Mouse (Mus musculus) heart, adult 10 weeks (tissue): Measurements from ENCODE around the gene 1700067K01Rik. TPM values are rescaled to one million over a fixed set of nuclear protein-coding genes. Genes with fewer than 3 reads are reported as not detected.

Source experiments
- polyA plus RNA-seq: library from polyadenylated mRNA; stranded (reverse); fragments of 350-450 nt; fragmentation: Illumina TruSeq; extraction: RNeasy Lipid Tissue Mini Kit (QIAGEN cat#74804); gene quantifications from one replicate; pipeline ENCODE4 v1.2.3, GENCODE M21; 2014; ENCODE audit warnings: low read depth, low replicate concordance

Gene 1700067K01Rik
- polyA plus RNA-seq = not detected

GRCm38 (mm10) chr8:84001281-84002000, at the start of gene 1700067K01Rik:
Gene 1700067K01Rik, plus strand, starts transcription at chr8:84001502.

GRCm38 (mm10) chr8:83955106-83955957, 46.0 kb upstream of the 1700067K01Rik start, which contains the start of the genes Gm10644 and Asf1b:
Gene Gm10644, minus strand, starts transcription at chr8:83955205.
Gene Asf1b, plus strand, starts transcription at chr8:83955507.

GRCm38 (mm10) chr8:83972150-83973120, 28.9 kb upstream of the 1700067K01Rik start, which contains the start of gene Prkaca:
Gene Prkaca, plus strand, starts transcription at chr8:83972993.

GRCm38 (mm10) chr8:83997511-83998141, 3.7 kb upstream of the 1700067K01Rik start, which contains the start of gene Samd1:
Gene Samd1, plus strand, starts transcription at chr8:83997672.

GRCm38 (mm10) chr8:84011705-84012498, 10.6 kb downstream of the 1700067K01Rik start, which contains the start of gene 2210011C24Rik:
Gene 2210011C24Rik, minus strand, starts transcription at chr8:84012171.

GRCm38 (mm10) chr8:84021096-84021495, 19.8 kb downstream of the 1700067K01Rik start, which contains the start of gene Palm3:
Gene Palm3, plus strand, starts transcription at chr8:84021471.

GRCm38 (mm10) chr8:84042066-84042947, 41.0 kb downstream of the 1700067K01Rik start, which contains the start of gene Il27ra:
Gene Il27ra, minus strand, starts transcription at chr8:84042589.

GRCm38 (mm10) chr8:84044900-84045299, 43.6 kb downstream of the 1700067K01Rik start, which contains the start of gene Rln3:
Gene Rln3, minus strand, starts transcription at chr8:84045000.

Other genes starting within 250 kb of the 1700067K01Rik start
- 11.6 TPM for gene Adgrl1, start 101.4 kb upstream of the 1700067K01Rik start, polyA plus RNA-seq
- 2.4 TPM for gene Gm10644, start 46.3 kb upstream of the 1700067K01Rik start, polyA plus RNA-seq
- 2.5 TPM for gene Asf1b, start 46.0 kb upstream of the 1700067K01Rik start, polyA plus RNA-seq
- gene Prkaca, start 28.5 kb upstream of the 1700067K01Rik start, polyA plus RNA-seq = 218 TPM
- gene Samd1, start 3.8 kb upstream of the 1700067K01Rik start, polyA plus RNA-seq = 20.0 TPM
- gene 2210011C24Rik, start 10.7 kb downstream of the 1700067K01Rik start, polyA plus RNA-seq = 4.4 TPM
- 0.29 TPM for gene Palm3, start 20.0 kb downstream of the 1700067K01Rik start, polyA plus RNA-seq
- gene Il27ra, start 41.1 kb downstream of the 1700067K01Rik start, polyA plus RNA-seq = 3.0 TPM
- not detected for gene Rln3, start 43.5 kb downstream of the 1700067K01Rik start, polyA plus RNA-seq
- gene Gm10643, start 63.6 kb downstream of the 1700067K01Rik start, polyA plus RNA-seq = 4.3 TPM
- gene Rfx1, start 65.3 kb downstream of the 1700067K01Rik start, polyA plus RNA-seq = 8.2 TPM
- 9.7 TPM for gene Dcaf15, start 103.3 kb downstream of the 1700067K01Rik start, polyA plus RNA-seq
- gene Podnl1, start 124.5 kb downstream of the 1700067K01Rik start, polyA plus RNA-seq = not detected
- gene Cc2d1a, start 146.4 kb downstream of the 1700067K01Rik start, polyA plus RNA-seq = 10.9 TPM
- 0.34 TPM for gene 4930432K21Rik, start 146.5 kb downstream of the 1700067K01Rik start, polyA plus RNA-seq
- gene Nanos3, start 183.7 kb downstream of the 1700067K01Rik start, polyA plus RNA-seq = not detected
- gene Zswim4, start 235.6 kb downstream of the 1700067K01Rik start, polyA plus RNA-seq = 4.4 TPM
- 268 TPM for gene D8Ertd738e, start 248.2 kb downstream of the 1700067K01Rik start, polyA plus RNA-seq